Mouse (Mus musculus): ENCODE data around the gene Sec16b. TPM values are rescaled to one million over a fixed set of nuclear protein-coding genes. Genes with fewer than 3 reads are reported as not detected.

Gene Sec16b
- total and polyA plus RNA-seq, 3 experiments = 13.9 to 19.6 (median 14.6) TPM

DNA sequence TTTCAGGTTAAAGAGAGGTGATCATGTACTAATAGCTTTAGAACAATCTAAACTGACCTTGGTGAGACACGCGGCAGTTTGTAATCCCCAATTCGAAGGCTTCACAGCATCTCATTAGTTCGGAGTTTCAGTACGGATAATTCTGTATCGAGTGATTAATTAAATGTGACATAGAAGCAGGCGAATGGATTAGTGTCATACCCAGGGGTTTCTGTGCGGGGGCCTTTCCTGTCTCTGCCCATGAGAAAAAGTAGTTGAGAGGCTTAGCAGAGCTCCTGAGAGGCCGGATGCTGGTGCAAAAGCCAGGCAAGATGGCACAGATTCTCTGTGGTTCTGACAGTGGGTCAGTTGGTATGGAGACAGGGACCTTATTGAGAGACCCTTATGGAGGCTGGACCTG lies 88.6 kb downstream of the Sec16b start:
- DNase-seq (ENCODE audit: extremely low read depth) = no peak
- H3K36me3 ChIP-seq (replicated peaks in 1 of 2; ENCODE audit: control insufficient read depth in 1 of 2, insufficient read depth in 1 of 2, low read length in 1 of 2) = no peaks in the 10 kb centered on the region
- no peaks in the 10 kb centered on the region for H3K79me2 ChIP-seq (replicated peaks; ENCODE audit: control insufficient read depth, extremely low read depth, insufficient read depth, poor library complexity, severe bottlenecking)
- H3K4me1 ChIP-seq (ENCODE audit: control insufficient read depth in 1 of 2, insufficient read depth in 2 of 2) = no peaks in the 10 kb centered on the region
- dilution Hi-C loops (cut with MboI; ENCODE audit: extremely low pct_ligation_motif_present, extremely low pct_unique_long_range_greater_than_20kb, low sequenced_read_pairs) = no loop called here
- no peak overlapping the region for H3K4me3 ChIP-seq (replicated peaks in 1 of 3; ENCODE audit: low read depth in 2 of 3, low read length in 2 of 3, poor library complexity in 1 of 3)
- no peak overlapping the region for H3K4me2 ChIP-seq (ENCODE audit: insufficient read depth, low read depth, poor library complexity, severe bottlenecking)
- H3K27me3 ChIP-seq (replicated peaks) = no peaks in the 10 kb centered on the region
- H3K9me3 ChIP-seq (replicated peaks; ENCODE audit: low read length) = no peaks in the 10 kb centered on the region
- H3K27ac ChIP-seq (ENCODE audit: insufficient read depth, low read depth) = no peak overlapping the region
- in situ Hi-C loops (cut with MboI; ENCODE audit: low pct_ligation_motif_present, low pct_unique_long_range_greater_than_20kb, low sequenced_read_pairs) = no loop called here
- H3K9ac ChIP-seq (ENCODE audit: insufficient read depth, low read depth) = no peak overlapping the region
- TF ChIP-seq UBTF (IDR thresholded peaks at IDR 0.05; ENCODE audit: low read depth, low read length) (no peak), ZKSCAN1 (IDR thresholded peaks at IDR 0.05; ENCODE audit: borderline replicate concordance, low read depth, low read length) (no peak)

DNA sequence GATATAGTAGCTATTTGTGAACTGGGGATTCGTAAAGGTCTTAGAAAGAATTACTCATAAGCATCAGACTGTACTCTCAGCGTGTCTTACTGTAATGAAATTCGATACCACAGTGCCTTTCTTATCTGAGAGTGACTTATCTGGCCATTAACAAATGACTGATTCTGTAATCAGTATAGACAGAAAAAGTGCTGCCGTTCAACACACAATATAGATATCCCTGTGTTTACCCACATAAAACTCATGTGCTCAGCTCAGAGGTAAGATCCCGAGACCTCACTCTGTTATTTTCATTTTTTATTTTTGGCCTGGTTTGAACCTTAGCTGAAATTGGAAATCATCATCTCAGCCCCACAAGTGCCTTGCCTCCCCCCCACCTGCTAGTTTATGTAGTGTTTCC lies 98.0 kb downstream of the Sec16b start:
- dilution Hi-C loops (cut with MboI; ENCODE audit: extremely low pct_ligation_motif_present, extremely low pct_unique_long_range_greater_than_20kb, low sequenced_read_pairs) (no loop called here), in situ Hi-C loops (cut with MboI; ENCODE audit: low pct_ligation_motif_present, low pct_unique_long_range_greater_than_20kb, low sequenced_read_pairs) (no loop called here)
- H3K27me3 ChIP-seq (replicated peaks) = peaks cover 2% of the 10 kb centered on the region
- H3K4me3 ChIP-seq (replicated peaks in 1 of 3; ENCODE audit: low read depth in 2 of 3, low read length in 2 of 3, poor library complexity in 1 of 3) = no peak overlapping the region
- H3K27ac ChIP-seq (ENCODE audit: insufficient read depth, low read depth) = no peak overlapping the region
- no peak for DNase-seq (ENCODE audit: extremely low read depth)
- H3K79me2 ChIP-seq (replicated peaks; ENCODE audit: control insufficient read depth, extremely low read depth, insufficient read depth, poor library complexity, severe bottlenecking) = no peaks in the 10 kb centered on the region
- TF ChIP-seq BHLHE40 (IDR thresholded peaks at IDR 0.05; ENCODE audit: low read depth, low read length) (no peak), EP300 (IDR thresholded peaks at IDR 0.05; ENCODE audit: low read length) (no peak), MAZ (IDR thresholded peaks at IDR 0.05; ENCODE audit: low read depth, low read length) (no peak)
- no peaks in the 10 kb centered on the region for H3K9me3 ChIP-seq (replicated peaks; ENCODE audit: low read length)
- H3K4me2 ChIP-seq (ENCODE audit: insufficient read depth, low read depth, poor library complexity, severe bottlenecking) = no peak overlapping the region
- no peaks in the 10 kb centered on the region for H3K36me3 ChIP-seq (replicated peaks in 1 of 2; ENCODE audit: control insufficient read depth in 1 of 2, insufficient read depth in 1 of 2, low read length in 1 of 2)
- H3K9ac ChIP-seq (ENCODE audit: insufficient read depth, low read depth) = no peak overlapping the region
- H3K4me1 ChIP-seq (ENCODE audit: control insufficient read depth in 1 of 2, insufficient read depth in 2 of 2) = no peaks in the 10 kb centered on the region

Other genes with a start within 250 kb of the Sec16b start
- gene Rasal2, start 94.1 kb upstream of the Sec16b start, total RNA-seq (2012; rRNA removed) = 1.4 and 1.7 TPM in 2 replicates
- 1.5 and 1.6 TPM in 2 replicates for gene Rasal2, start 94.1 kb upstream of the Sec16b start, total RNA-seq (2014; rRNA removed)
- gene Rasal2, start 94.1 kb upstream of the Sec16b start, polyA plus RNA-seq (2012; ENCODE audit: insufficient read length, low read depth) = 2.0 and 2.6 TPM in 2 replicates
- gene Cryzl2, start 48.2 kb upstream of the Sec16b start, total RNA-seq (2012; rRNA removed) = 24.6 and 41.0 TPM in 2 replicates
- 23.6 and 25.0 TPM in 2 replicates for gene Cryzl2, start 48.2 kb upstream of the Sec16b start, total RNA-seq (2014; rRNA removed)
- gene Cryzl2, start 48.2 kb upstream of the Sec16b start, polyA plus RNA-seq (2012; ENCODE audit: insufficient read length, low read depth) = 22.5 and 28.3 TPM in 2 replicates